Mouse (Mus musculus) ES-E14 (cell line): ENCODE results near the gene Mbtd1. TPM values are rescaled to one million over a fixed set of nuclear protein-coding genes. Genes with fewer than 3 reads are reported as not detected.

Experiments used
- DNase-seq: peaks from one replicate; pipeline ENCODE4 v3.0.0-alpha.2; 2013; ENCODE audit warnings: low read depth, low spot score
- H3K27ac ChIP-seq: 2 replicates; pipeline ENCODE4 v1.5.1; 2012; ENCODE audit warnings: low read depth, mild to moderate bottlenecking, low read length, moderate library complexity, mixed read lengths; ENCODE audit not compliant: poor library complexity, insufficient read depth, severe bottlenecking
- H3K36me3 ChIP-seq: 2 replicates; pipeline ENCODE4 v1.6.1; 2012; ENCODE audit warnings: mild to moderate bottlenecking, low read length, moderate library complexity, mixed read lengths; ENCODE audit not compliant: control insufficient read depth, poor library complexity, insufficient read depth, severe bottlenecking
- H3K4me1 ChIP-seq, 2 experiments: fragments of 150-350 bp in 1 of 2; sonication (generic) in 1 of 2; 2 replicates each; pipeline ENCODE4 v1.6.1; 2012; ENCODE audit warnings: low read length in 2 of 2, mild to moderate bottlenecking in 1 of 2, mixed read lengths in 1 of 2; ENCODE audit not compliant: control insufficient read depth in 2 of 2, insufficient read depth in 2 of 2, poor library complexity in 1 of 2
- H3K4me3 ChIP-seq, 2 experiments: fragments of 150-350 bp in 1 of 2; sonication (generic) in 1 of 2; 2 replicates each; pipeline ENCODE4 v1.5.1; 2012; ENCODE audit warnings: low read length in 2 of 2, low read depth in 1 of 2, mild to moderate bottlenecking in 1 of 2, mixed read lengths in 1 of 2; ENCODE audit not compliant: insufficient read depth in 1 of 2, poor library complexity in 1 of 2, severe bottlenecking in 1 of 2
- H3K9ac ChIP-seq: 2 replicates; pipeline ENCODE4 v1.6.1; 2012; ENCODE audit warnings: low read depth, mild to moderate bottlenecking, low read length, mixed read lengths; ENCODE audit not compliant: poor library complexity, insufficient read depth, severe bottlenecking
- H3K9me3 ChIP-seq: fragments of 150-350 bp; sonication (generic); 2 replicates; pipeline ENCODE4 v1.6.1; 2012; ENCODE audit warnings: low read depth, mild to moderate bottlenecking, low read length; ENCODE audit not compliant: control insufficient read depth, insufficient read depth
- CHD2 ChIP-seq: IDR thresholded peaks from 2 replicates; pipeline ENCODE4 v1.6.1; 2014; ENCODE audit warnings: mild to moderate bottlenecking, low read depth, low read length, inconsistent platforms
- HCFC1 ChIP-seq: IDR thresholded peaks from 2 replicates; pipeline ENCODE4 v1.6.1; 2012; ENCODE audit warnings: low read length, inconsistent platforms, borderline replicate concordance; ENCODE audit not compliant: insufficient read depth
- MAFK ChIP-seq: IDR thresholded peaks from 2 replicates; pipeline ENCODE4 v1.6.1; 2014; ENCODE audit warnings: mild to moderate bottlenecking, low read depth, low read length, inconsistent platforms; ENCODE audit not compliant: insufficient read depth
- ZC3H11A ChIP-seq: IDR thresholded peaks from 2 replicates; pipeline ENCODE4 v1.6.1; 2012; ENCODE audit warnings: low read depth, mild to moderate bottlenecking, inconsistent platforms, low read length, borderline replicate concordance
- ZNF384 ChIP-seq: IDR thresholded peaks from 2 replicates; pipeline ENCODE4 v1.6.1; 2012; ENCODE audit warnings: low read depth, low read length, inconsistent platforms
- in situ Hi-C, 2 experiments: fragments of 600-800 bp; cut with MboI; formaldehyde crosslinking; loops; one replicate each; pipeline ENCODE4 v1.15.1; 2025; ENCODE audit warnings: low sequenced_read_pairs in 2 of 2, inconsistent platforms in 1 of 2; ENCODE audit not compliant: unreplicated experiment in 2 of 2
- total RNA-seq: library from RNA; depleted of rRNA; stranded (reverse); fragments of 300-350 nt; gene quantifications from 2 replicates; pipeline ENCODE4 v1.2.3, GENCODE M21; 2012

Gene Mbtd1
- total RNA-seq, 1 experiment, result 68.0 TPM

DNA sequence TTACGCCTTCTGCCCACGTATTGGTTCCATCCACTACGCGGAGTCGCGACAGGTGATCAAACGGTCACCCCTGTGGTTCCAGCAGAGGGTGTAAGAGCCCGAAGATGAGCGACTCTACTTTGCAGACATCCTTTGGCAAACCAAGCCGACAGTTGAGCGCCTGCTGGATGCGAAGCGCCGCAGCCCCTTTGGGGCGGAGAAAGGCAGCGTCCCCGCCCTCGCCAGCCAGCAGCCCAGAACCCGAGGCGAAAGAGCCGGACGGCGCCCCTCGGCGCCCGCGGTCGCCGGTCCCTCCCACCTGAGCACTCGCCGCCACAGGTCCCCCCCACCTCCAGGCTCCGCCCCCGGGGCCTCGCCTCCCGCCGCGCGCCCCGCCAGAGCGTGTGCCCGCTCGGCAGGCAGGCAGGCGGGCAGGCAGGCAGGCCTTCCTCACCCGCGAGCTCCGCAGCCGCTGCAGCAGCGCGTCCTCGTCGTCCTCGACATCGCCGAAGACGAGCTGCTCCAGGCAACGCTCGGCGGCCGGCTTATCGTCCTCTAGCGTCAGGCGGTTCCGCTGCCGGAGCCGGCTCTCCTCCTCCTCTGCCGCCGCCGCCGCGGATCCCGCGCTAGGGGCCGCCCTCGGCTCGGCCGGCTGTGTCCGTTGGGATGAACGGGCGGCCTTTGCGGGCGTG lies 616 bp upstream of the Mbtd1 start:
- peak overlapping the region; percentile 82 to 86 for H3K4me3 ChIP-seq
- no peaks in the 10 kb centered on the region for H3K9me3 ChIP-seq
- peak; percentile 60 for DNase-seq
- no peak for TF ChIP-seq MAFK
- TF ChIP-seq HCFC1, result peak; percentile 60; the same call in 1 of the 2 replicates
- in situ Hi-C loops, result no loop called here
- H3K4me1 ChIP-seq, result peaks cover 0 to 6% of the 10 kb centered on the region in 2 experiments; a peak in 1 of 4 replicates
- H3K9ac ChIP-seq, result peak overlapping the region; percentile 98
- H3K27ac ChIP-seq, result peak overlapping the region; percentile 94
- peaks cover 6% of the 10 kb centered on the region for H3K36me3 ChIP-seq

DNA sequence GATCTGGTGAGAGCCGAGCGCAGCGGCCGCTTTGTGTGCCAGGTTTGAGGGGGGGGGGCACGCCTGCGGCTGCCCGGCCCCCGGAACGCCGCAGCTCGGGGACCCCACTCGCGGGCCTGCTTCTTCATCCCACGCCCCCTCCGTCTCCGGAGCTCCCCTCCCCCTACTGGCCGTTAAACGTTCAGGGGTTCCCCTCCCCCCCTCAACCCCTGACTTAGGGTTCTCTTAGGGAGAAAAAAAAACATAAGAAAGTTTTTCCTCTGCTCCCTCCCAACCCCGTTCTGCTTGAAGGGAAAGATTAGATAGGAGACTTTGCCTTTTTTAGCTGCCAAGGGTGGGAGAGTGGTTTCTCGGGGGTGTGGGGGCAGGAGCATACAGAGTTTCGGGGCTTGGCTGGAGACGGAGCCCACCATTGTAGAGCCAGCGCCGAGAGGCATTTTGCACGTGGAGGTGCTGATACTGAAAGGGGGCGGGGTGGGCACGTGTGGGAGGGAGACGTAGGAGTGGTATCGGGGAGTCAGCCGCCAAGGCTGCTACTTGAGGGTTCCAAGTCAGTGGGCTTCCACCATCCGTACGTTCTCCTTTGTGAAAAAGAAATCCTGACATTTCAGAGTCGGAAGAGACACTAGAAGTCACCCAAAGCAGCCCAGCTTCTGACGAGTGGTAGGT lies 893 bp downstream of the Mbtd1 start:
- in situ Hi-C loops, result no loop called here
- TF ChIP-seq MAFK (no peak), ZC3H11A (no peak), ZNF384 (no peak), CHD2 (no peak), HCFC1 (no peak)
- peak overlapping the region; percentile 82 to 85 for H3K4me3 ChIP-seq
- H3K27ac ChIP-seq, result peak overlapping the region; percentile 79
- H3K36me3 ChIP-seq, result peaks cover 4% of the 10 kb centered on the region; the same call in 1 of the 2 replicates
- no peak for DNase-seq
- H3K9me3 ChIP-seq, result no peaks in the 10 kb centered on the region
- H3K4me1 ChIP-seq, result peaks cover 0 to 7% of the 10 kb centered on the region in 2 experiments; a peak in 1 of 4 replicates
- H3K9ac ChIP-seq, result peak overlapping the region; percentile 60

DNA sequence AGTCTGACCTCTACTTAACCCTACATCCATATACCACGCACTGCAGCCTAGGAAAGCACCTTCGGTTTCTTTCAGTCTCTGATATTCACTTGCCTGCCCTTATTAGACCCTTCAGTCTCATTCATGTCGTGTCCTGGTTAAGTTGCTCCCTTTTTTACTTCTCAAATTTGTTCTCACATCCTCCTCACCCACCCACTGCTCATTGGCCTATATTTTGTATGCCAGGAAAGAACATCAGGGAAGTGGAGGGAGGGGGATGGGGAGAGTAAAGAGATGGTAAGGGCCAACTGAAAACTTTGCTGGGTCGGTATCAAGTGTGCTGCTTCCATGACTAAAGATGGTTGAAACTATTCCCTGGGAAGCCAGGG lies 1.4 kb downstream of the Mbtd1 start:
- H3K4me1 ChIP-seq, result peaks cover 0 to 7% of the 10 kb centered on the region in 2 experiments; a peak in 1 of 4 replicates
- in situ Hi-C loops, result no loop called here
- no peak for DNase-seq
- H3K9ac ChIP-seq, result peak overlapping the region; percentile 60
- H3K36me3 ChIP-seq, result peaks cover 6% of the 10 kb centered on the region
- H3K27ac ChIP-seq, result no peak overlapping the region
- H3K4me3 ChIP-seq, result peak overlapping the region; percentile 82 to 85
- TF ChIP-seq ZNF384 (no peak), HCFC1 (no peak), CHD2 (no peak), MAFK (no peak), ZC3H11A (no peak)
- H3K9me3 ChIP-seq, result no peaks in the 10 kb centered on the region

DNA sequence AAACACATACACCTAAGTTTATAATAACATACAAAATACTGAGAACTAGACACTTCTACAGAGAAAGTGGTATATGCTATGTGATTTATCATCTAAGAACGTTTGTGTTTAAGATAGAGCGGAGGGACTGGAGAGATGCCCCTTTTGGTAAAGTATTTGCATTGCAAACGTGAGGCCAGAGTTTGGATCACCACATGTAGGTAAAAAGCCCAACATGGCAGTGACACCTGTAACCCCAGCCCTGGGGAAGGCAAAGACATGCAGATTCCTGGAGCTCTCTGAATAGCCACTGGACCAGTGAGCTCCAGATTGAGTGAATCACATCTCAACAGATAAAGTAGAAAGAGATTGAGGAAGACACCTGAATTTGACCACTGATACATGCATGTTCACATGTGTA lies 12.1 kb downstream of the Mbtd1 start:
- H3K4me1 ChIP-seq, result no peaks in the 10 kb centered on the region
- no peak overlapping the region for H3K27ac ChIP-seq
- no peak overlapping the region for H3K4me3 ChIP-seq
- DNase-seq, result no peak
- H3K36me3 ChIP-seq, result peaks cover 1% of the 10 kb centered on the region; the same call in 1 of the 2 replicates
- no peak for TF ChIP-seq CHD2
- TF ChIP-seq ZNF384, result no peak
- TF ChIP-seq ZC3H11A, result no peak
- TF ChIP-seq MAFK, result no peak
- TF ChIP-seq HCFC1, result no peak
- H3K9me3 ChIP-seq, result no peaks in the 10 kb centered on the region
- no peak overlapping the region for H3K9ac ChIP-seq
- in situ Hi-C loops, result no loop called here

DNA sequence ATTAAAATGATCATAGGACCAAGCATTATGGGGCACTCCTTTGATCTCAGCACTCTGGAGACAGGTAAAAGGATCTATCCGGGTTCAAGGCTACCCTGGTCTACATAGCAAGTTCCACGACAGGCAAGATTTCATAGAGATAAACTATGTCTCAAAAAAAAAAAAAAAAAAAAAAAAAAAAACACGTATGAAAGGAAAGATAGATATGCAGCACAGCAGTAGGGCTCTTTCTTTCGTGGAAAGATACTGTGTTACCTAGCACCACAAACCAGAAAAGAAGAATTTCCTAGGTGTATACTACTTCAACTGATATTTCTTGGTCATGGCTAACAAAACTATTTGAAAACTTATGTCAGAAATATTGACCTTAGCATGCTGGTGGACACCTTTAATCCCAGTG lies 21.2 kb downstream of the Mbtd1 start:
- H3K9ac ChIP-seq, result no peak overlapping the region
- peaks cover 21% of the 10 kb centered on the region for H3K36me3 ChIP-seq
- H3K27ac ChIP-seq, result no peak overlapping the region
- TF ChIP-seq HCFC1, result no peak
- TF ChIP-seq ZC3H11A, result no peak
- no peak for TF ChIP-seq MAFK
- no peak for TF ChIP-seq ZNF384
- no peak for TF ChIP-seq CHD2
- in situ Hi-C loops, result no loop called here
- no peak overlapping the region for H3K4me3 ChIP-seq
- DNase-seq, result no peak
- no peaks in the 10 kb centered on the region for H3K9me3 ChIP-seq
- H3K4me1 ChIP-seq, result no peaks in the 10 kb centered on the region
